Mouse (Mus musculus) ovary, adult 18-20 months (tissue): ENCODE results near the gene Defb36.

Experiments used
- DNase-seq: peaks from one replicate; pipeline ENCODE4 v3.0.0; 2022; ENCODE audit warnings: low spot score, mixed read lengths

The Defb36 gene

GRCm38 (mm10) chr2:152604057-152604456 lies at the start of gene Defb36:
TSS of gene Defb36 (plus strand) at chr2:152604327.
- peak; percentile 11 for DNase-seq

GRCm38 (mm10) chr2:152556655-152557054 lies 47.5 kb upstream of the Defb36 start:
- no peak for DNase-seq

GRCm38 (mm10) chr2:152569038-152569437 lies 35.1 kb upstream of the Defb36 start, which contains the start of gene Gm17416:
TSS of gene Gm17416 (plus strand) at chr2:152569338.
- DNase-seq = no peak

- no peak for DNase-seq
Measured at GRCm38 (mm10) chr2:152569881-152570280, 34.2 kb upstream of the Defb36 start.

- DNase-seq = no peak
Measured at GRCm38 (mm10) chr2:152570313-152570712, 33.8 kb upstream of the Defb36 start.

GRCm38 (mm10) chr2:152572114-152572794 lies 31.9 kb upstream of the Defb36 start, which contains the start of gene Defb21:
TSS of gene Defb21 (plus strand) at chr2:152572744.
- no peak for DNase-seq

GRCm38 (mm10) chr2:152573484-152573883 lies 30.6 kb upstream of the Defb36 start:
- DNase-seq = no peak

- peak; percentile 67 for DNase-seq
Measured at GRCm38 (mm10) chr2:152580107-152580506, 24.0 kb upstream of the Defb36 start, which contains the start of gene Defb19. TSS of gene Defb19 (minus strand) at chr2:152580312.

- peak; percentile 24 for DNase-seq
Measured at GRCm38 (mm10) chr2:152580612-152581011, 23.5 kb upstream of the Defb36 start.

GRCm38 (mm10) chr2:152586926-152587560 lies 17.1 kb upstream of the Defb36 start:
- no peak for DNase-seq

- no peak for DNase-seq
Measured at GRCm38 (mm10) chr2:152588450-152588849, 15.7 kb upstream of the Defb36 start.

GRCm38 (mm10) chr2:152589021-152589420 lies 15.1 kb upstream of the Defb36 start:
- no peak for DNase-seq

- DNase-seq = no peak
Measured at GRCm38 (mm10) chr2:152599299-152599698, 4.8 kb upstream of the Defb36 start, which contains the start of gene Defb45. TSS of gene Defb45 (minus strand) at chr2:152599399.

GRCm38 (mm10) chr2:152600076-152600475 lies 4.1 kb upstream of the Defb36 start:
- peak; percentile 22 for DNase-seq

- no peak for DNase-seq
Measured at GRCm38 (mm10) chr2:152601275-152601960, 2.7 kb upstream of the Defb36 start.

- DNase-seq = no peak
Measured at GRCm38 (mm10) chr2:152607746-152608145, 3.6 kb downstream of the Defb36 start.

- no peak for DNase-seq
Measured at GRCm38 (mm10) chr2:152608719-152609118, 4.6 kb downstream of the Defb36 start.

- DNase-seq = no peak
Measured at GRCm38 (mm10) chr2:152612193-152612592, 8.1 kb downstream of the Defb36 start.

- DNase-seq = peak; percentile 39
Measured at GRCm38 (mm10) chr2:152615563-152615962, 11.4 kb downstream of the Defb36 start.

GRCm38 (mm10) chr2:152616470-152616869 lies 12.3 kb downstream of the Defb36 start:
- no peak for DNase-seq

GRCm38 (mm10) chr2:152617374-152617773 lies 13.2 kb downstream of the Defb36 start:
- DNase-seq = no peak

- no peak for DNase-seq
Measured at GRCm38 (mm10) chr2:152620367-152621134, 16.4 kb downstream of the Defb36 start.
